Mouse (Mus musculus): ENCODE results near the gene Trim2.
A peak's percentile ranks its signal among the peaks of the same experiment; 100 is the strongest.

Gene Trim2

GRCm38 (mm10) chr3:84258518-84259031 is 48.1 kb downstream of the Trim2 start:
- peak; percentile 28 for DNase-seq (ENCODE audit: extremely low spot score, low spot score)

GRCm38 (mm10) chr3:84257989-84258517 is 48.6 kb downstream of the Trim2 start:
- DNase-seq (ENCODE audit: extremely low spot score, low spot score) = peak; percentile 33

GRCm38 (mm10) chr3:84254520-84254878 is 52.2 kb downstream of the Trim2 start:
- DNase-seq (ENCODE audit: extremely low spot score, low spot score) = no peak

GRCm38 (mm10) chr3:84253655-84254519 is 52.8 kb downstream of the Trim2 start:
- no peak for DNase-seq (ENCODE audit: extremely low spot score, low spot score)

DNA sequence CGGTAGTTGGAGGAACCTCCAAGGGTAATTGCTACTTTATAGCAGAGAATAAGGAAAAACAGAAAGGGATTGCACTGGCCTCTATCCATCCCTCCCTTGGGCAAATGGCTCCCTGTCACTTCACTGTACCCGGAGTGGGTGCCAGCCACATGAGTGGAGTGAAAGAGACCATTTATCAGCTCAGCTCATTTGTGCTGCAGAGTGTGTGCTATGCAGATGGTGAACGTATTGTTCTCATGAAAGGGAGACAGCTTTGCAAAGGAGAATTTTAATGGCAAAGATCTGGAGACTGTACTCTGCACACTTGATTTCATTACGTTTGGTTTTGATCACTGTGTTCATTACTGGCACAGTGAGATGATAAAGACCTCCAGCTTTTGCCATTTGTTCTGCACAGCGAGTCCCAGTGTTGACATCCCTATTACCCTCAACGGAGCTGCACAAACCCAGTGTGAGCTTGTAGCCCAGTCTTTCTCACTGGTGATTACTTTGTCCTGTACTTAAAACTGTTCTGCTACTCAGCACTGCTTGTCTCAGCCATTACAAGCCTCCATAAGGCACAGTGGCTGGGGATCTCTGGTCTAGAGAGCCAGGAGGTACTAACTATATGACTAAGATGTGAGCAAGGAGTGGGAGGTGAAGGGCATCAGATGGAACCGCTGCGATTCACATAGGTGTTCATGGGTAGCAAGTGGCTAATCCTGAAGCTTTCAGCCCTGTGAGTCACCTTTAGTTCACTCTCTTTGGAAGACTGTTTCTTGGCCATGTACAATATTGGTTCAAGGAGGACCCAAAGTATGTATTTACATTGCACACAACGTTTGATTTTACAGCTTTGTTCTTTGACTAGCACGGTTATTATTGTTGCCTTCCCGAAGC is 53.7 kb downstream of the Trim2 start:
- DNase-seq (ENCODE audit: extremely low spot score, low spot score) = no peak

- DNase-seq (ENCODE audit: extremely low spot score, low spot score) = no peak
These were observed 55.0 kb downstream of the Trim2 start for GRCm38 (mm10) chr3:84251721-84252120.

GRCm38 (mm10) chr3:84250275-84250674 is 56.4 kb downstream of the Trim2 start:
- no peak for DNase-seq (ENCODE audit: extremely low spot score, low spot score)

DNA sequence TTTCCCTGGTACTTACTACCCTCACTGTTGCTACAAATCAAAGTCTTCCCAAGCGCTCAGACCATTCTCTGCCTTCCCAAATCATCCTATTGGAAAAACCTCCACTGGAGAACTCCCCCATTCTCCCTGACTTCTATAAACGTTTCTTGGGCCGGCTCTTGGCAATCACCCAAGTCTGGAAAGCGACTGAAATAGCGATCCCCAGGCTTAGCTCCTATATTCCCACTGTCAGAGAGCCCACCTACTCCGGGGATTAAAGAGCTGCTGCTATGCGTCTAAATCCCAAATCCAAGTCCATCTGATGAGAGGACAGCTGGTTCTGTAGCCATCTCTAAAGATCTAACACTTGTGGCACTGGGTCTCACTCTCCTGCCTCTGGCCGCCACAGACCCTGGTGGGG is 58.9 kb downstream of the Trim2 start:
- no peak for DNase-seq (ENCODE audit: extremely low spot score, low spot score)

DNA sequence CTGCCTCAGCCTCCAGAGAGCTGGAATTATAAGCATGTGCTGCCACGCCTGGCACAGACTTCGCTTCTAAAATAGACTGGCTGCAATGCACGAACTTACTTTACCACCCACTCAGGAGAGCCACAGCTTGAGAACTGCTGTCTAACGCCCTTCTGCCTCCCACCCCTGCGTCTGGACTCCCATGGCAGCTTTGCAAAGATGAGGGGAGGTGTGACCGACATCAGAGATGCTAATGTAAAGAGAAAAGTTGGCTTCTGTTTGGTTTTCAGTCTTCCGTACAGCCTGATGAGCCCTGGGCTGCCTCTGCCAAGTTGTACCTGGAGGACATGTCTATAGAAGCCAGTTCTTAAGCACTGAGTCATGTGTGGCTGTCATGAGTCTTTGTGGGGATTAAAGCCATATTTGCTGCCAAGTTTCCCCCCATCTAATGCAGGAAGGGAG is 60.2 kb downstream of the Trim2 start:
- no peak for DNase-seq (ENCODE audit: extremely low spot score, low spot score)

DNA sequence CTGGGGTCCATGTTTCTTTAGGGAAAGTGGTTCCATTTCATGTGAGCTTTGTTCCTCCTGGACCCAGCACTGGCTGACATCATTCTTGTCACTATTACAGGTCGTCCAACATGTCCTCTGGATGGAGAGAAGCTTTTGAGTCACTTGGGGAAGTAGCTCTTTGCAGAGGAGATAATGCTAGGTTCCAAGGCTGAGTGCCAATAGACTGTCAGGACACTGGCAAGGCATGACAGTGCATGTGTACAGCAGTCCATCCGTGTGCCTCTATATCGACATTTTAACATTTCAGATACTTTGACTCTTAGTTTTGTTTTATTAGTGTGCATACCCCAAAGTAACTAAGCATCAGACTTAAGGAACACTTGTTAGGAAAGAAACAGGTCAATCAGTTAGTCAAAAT is 63.6 kb downstream of the Trim2 start:
- DNase-seq (ENCODE audit: extremely low spot score, low spot score) = no peak

GRCm38 (mm10) chr3:84242497-84242896 is 64.2 kb downstream of the Trim2 start:
- DNase-seq (ENCODE audit: extremely low spot score, low spot score) = no peak

DNA sequence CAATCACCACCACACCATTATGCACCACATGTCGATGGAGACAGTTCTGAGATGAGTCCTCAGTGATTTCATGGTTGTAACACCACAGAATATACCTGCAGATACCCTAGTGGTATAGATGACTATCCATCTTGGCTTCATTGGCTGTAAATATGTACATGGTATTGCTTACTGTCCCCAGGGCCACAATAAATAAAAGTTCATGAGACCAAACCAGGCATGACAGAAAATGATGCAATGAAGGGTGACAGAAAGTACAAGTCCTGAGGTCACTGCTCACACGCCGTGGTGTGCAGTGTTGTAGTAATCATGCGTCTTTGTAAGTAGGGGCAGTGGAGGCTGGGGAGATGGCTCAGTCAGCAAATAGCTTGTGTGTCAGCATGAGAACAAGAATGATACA is 65.6 kb downstream of the Trim2 start:
- DNase-seq (ENCODE audit: extremely low spot score, low spot score) = no peak

- peak; percentile 18 for DNase-seq (ENCODE audit: extremely low spot score, low spot score)
These were observed 71.0 kb downstream of the Trim2 start for GRCm38 (mm10) chr3:84235420-84236304.

DNA sequence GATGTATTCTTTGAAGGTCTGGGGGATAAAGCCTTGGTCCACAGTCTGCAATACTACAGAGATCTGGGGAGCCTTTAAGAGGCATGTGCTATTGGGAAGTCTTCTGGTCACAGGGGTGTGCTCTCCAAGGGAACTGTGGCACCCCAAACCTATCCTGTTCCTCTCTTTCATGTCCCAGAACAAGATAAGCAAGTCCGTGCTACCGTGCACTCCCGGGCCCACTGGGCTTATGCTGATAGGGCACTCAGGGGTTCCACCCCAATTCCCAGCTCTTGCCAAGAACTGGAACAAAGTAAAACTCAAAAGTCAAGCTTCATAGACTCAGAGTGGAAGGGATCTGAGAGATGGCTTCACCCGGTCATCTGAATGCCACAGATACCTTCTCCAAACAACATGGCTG is 72.1 kb downstream of the Trim2 start:
- DNase-seq (ENCODE audit: extremely low spot score, low spot score) = no peak

GRCm38 (mm10) chr3:84233663-84234415 is 72.8 kb downstream of the Trim2 start:
- DNase-seq (ENCODE audit: extremely low spot score, low spot score) = no peak

GRCm38 (mm10) chr3:84232312-84232711 is 74.4 kb downstream of the Trim2 start:
- DNase-seq (ENCODE audit: extremely low spot score, low spot score) = no peak

- peak; percentile 26 for DNase-seq (ENCODE audit: extremely low spot score, low spot score)
These were observed 75.7 kb downstream of the Trim2 start for GRCm38 (mm10) chr3:84230988-84231387.

- DNase-seq (ENCODE audit: extremely low spot score, low spot score) = peak; percentile 32
These were observed 77.8 kb downstream of the Trim2 start for GRCm38 (mm10) chr3:84228911-84229310.

DNA sequence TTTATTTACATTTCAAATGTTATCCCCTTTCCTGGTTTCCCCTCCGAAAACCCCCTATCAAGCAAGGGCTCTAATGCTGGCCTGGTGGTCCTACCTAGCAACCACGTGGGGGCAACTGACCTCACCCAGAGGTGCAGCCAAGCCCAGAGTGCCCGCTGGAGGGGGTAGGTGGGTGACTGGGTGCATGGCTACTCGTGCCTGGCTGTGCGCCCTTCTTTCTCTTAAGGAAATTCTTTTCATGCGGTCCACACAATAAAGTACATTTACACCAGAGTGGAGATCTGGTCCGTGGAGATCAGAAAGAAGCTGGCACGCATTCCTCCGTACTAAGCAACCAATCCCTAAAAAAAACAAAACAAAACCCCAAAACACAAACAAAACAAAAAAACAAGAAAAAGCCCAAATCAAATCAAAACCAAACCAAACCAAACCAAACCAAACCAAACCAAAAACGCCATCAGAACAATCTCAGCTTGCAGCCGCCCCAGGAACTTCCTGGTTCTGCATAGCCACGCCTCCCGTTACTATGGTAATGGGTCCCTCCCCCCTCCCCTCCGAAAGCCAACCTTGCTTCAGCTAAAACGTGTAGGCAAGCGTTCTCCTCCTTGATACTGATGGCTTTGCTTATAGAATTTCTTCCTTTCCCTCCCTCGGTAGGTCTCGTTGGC is 78.3 kb downstream of the Trim2 start:
- DNase-seq (ENCODE audit: extremely low spot score, low spot score) = peak; percentile 83

- DNase-seq (ENCODE audit: extremely low spot score, low spot score) = no peak
These were observed 79.0 kb downstream of the Trim2 start for GRCm38 (mm10) chr3:84227628-84228027.
